Mouse (Mus musculus): ENCODE data around the gene Dnase2a.

Dnase2a gene

GRCm38 (mm10) chr8:84969241-84970134 lies 61.1 kb downstream of the Dnase2a start, which contains the start of the genes Gm49661, Prdx2 and Rnaseh2a:
TSS of gene Gm49661 (minus strand) at chr8:84969433.
TSS of gene Prdx2 (plus strand) at chr8:84969587.
TSS of gene Rnaseh2a (minus strand) at chr8:84969767.
- in situ Hi-C loops (cut with MboI, MseI), result loop anchor here in 1 of 2 experiments (5.0 to 10.0 kb wide), 2 partner anchors 38 to 1735 kb away; no protein-coding TSS in a partner anchor

DNA sequence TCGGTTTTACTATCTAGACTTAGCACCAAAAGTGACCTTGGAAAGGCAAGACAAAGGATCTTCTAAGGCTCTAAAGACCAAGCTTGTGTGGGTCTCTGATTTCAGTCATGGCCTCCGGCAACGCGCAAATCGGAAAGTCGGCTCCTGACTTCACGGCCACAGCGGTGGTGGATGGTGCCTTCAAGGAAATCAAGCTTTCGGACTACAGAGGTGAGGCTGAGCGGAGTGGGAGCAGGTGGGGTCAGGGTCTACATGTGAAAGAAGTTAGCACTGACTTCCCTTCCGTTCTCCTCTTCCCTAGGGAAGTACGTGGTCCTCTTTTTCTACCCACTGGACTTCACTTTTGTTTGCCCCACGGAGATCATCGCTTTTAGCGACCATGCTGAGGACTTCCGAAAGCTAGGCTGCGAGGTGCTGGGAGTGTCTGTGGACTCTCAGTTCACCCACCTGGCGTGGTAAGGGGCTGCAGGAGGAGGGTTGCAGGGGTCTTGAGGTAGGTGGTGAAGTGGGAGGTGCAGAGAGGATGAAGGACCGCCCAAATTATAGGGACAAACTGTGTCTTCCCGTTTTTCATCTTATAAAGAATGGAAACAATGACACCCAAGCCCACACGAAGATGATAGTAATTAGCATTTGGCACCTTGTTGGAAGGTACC lies 61.9 kb downstream of the Dnase2a start:
- in situ Hi-C loops (cut with MboI, MseI), result loop anchor here in 1 of 2 experiments (5.0 to 10.0 kb wide), 2 partner anchors 37 to 1735 kb away; no protein-coding TSS in a partner anchor

DNA sequence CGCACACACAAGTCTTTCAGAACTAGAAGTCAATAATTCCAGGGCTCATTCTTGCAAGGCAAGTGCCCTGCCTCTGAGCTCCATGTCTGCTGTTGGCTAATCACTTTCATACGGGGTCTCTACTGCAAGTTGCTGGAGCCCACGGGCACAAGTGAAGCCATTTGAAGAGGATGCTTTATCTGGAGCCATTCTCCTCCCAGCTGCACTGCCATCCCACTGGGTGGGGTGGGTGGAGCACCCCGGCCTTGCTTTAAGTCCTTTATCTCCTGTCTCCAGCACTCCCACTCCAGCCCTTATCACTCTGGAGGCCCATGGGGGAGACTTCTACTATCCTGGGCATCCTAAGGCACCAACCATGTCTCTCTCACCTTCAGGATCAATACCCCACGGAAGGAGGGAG lies 62.6 kb downstream of the Dnase2a start:
- in situ Hi-C loops (cut with MboI, MseI), result loop anchor here in 1 of 2 experiments (5.0 to 10.0 kb wide), 2 partner anchors 36 to 1734 kb away; no protein-coding TSS in a partner anchor

Data from T-helper 17 cell (primary cell).